Mouse (Mus musculus) MEL (cell line): Measurements from ENCODE around the gene Ccl1. TPM values are rescaled to one million over a fixed set of nuclear protein-coding genes. Genes with fewer than 3 reads are reported as not detected.

Source experiments
- DNase-seq: peaks from one replicate; pipeline ENCODE4 v3.0.0; 2011; ENCODE audit warnings: low read depth, low spot score
- H3K27ac ChIP-seq: 2 replicates; pipeline ENCODE4 v1.5.1; 2012; ENCODE audit warnings: low read depth, mild to moderate bottlenecking, control low read depth, low read length, moderate library complexity; ENCODE audit not compliant: control insufficient read depth
- H3K27me3 ChIP-seq, 2 experiments: fragments of 150-350 bp in 1 of 2; sonication (generic) in 1 of 2; 2 replicates each; pipeline ENCODE4 v1.6.1; 2012; ENCODE audit warnings: low read length in 2 of 2, mild to moderate bottlenecking in 2 of 2, improper control_type of control experiment in 1 of 2, moderate library complexity in 1 of 2; ENCODE audit not compliant: insufficient read depth in 2 of 2, control insufficient read depth in 1 of 2
- H3K36me3 ChIP-seq, 2 experiments: 2 replicates each; pipeline ENCODE4 v1.6.1; 2012 to 2014; ENCODE audit warnings: low read length in 2 of 2, improper control_type of control experiment in 1 of 2, inconsistent platforms in 1 of 2, mild to moderate bottlenecking in 1 of 2; ENCODE audit not compliant: insufficient read depth in 2 of 2, control insufficient read depth in 1 of 2
- H3K4me1 ChIP-seq, 2 experiments: fragments of 150-350 bp in 1 of 2; sonication (generic) in 1 of 2; 2 replicates each; pipeline ENCODE4 v1.6.1; 2012; ENCODE audit warnings: low read length in 2 of 2, improper control_type of control experiment in 1 of 2, mild to moderate bottlenecking in 1 of 2; ENCODE audit not compliant: insufficient read depth in 2 of 2, control insufficient read depth in 1 of 2
- H3K4me3 ChIP-seq, 2 experiments: fragments of 150-350 bp in 1 of 2; sonication (generic) in 1 of 2; 2 replicates each; pipeline ENCODE4 v1.5.1; 2012; ENCODE audit warnings: low read depth in 2 of 2, low read length in 2 of 2, mild to moderate bottlenecking in 2 of 2, moderate library complexity in 2 of 2, control low read depth in 1 of 2, improper control_type of control experiment in 1 of 2; ENCODE audit not compliant: control insufficient read depth in 1 of 2, insufficient read depth in 1 of 2
- H3K79me2 ChIP-seq: 2 replicates; pipeline ENCODE4 v1.6.1; 2012; ENCODE audit warnings: mild to moderate bottlenecking, low read length, moderate library complexity; ENCODE audit not compliant: control insufficient read depth, poor library complexity, insufficient read depth
- H3K9ac ChIP-seq: 2 replicates; pipeline ENCODE4 v1.6.1; 2012; ENCODE audit warnings: low read depth, mild to moderate bottlenecking, control low read depth, low read length, moderate library complexity; ENCODE audit not compliant: control insufficient read depth, poor library complexity, severe bottlenecking
- H3K9me3 ChIP-seq: fragments of 150-350 bp; sonication (generic); replicated peaks from 2 replicates; pipeline ENCODE4 v1.6.1; 2012; ENCODE audit warnings: mild to moderate bottlenecking, low read length, improper control_type of control experiment, moderate library complexity; ENCODE audit not compliant: insufficient read depth
- BHLHE40 ChIP-seq: IDR thresholded peaks from 2 replicates; pipeline ENCODE4 v1.6.1; 2012; ENCODE audit warnings: low read depth, mild to moderate bottlenecking, inconsistent platforms, low read length, improper control_type of control experiment, borderline replicate concordance
- CHD1 ChIP-seq: IDR thresholded peaks from 2 replicates; pipeline ENCODE4 v1.6.1; 2012; ENCODE audit warnings: low read depth, mild to moderate bottlenecking, inconsistent platforms, low read length, improper control_type of control experiment
- E2F4 ChIP-seq: IDR thresholded peaks from 2 replicates; pipeline ENCODE4 v1.6.1; 2011; ENCODE audit warnings: low read depth, low read length, improper control_type of control experiment, borderline replicate concordance
- ELF1 ChIP-seq: IDR thresholded peaks from 2 replicates; pipeline ENCODE4 v1.6.1; 2014; ENCODE audit warnings: low read depth, mild to moderate bottlenecking, inconsistent platforms, low read length, improper control_type of control experiment, moderate library complexity
- EP300 ChIP-seq, 2 experiments: IDR thresholded peaks; 2 replicates each; pipeline ENCODE4 v1.6.1; 2011; ENCODE audit warnings: improper control_type of control experiment in 2 of 2, low read length in 2 of 2, low read depth in 1 of 2, mild to moderate bottlenecking in 1 of 2
- ETS1 ChIP-seq: IDR thresholded peaks from 2 replicates; pipeline ENCODE4 v1.6.1; 2012; ENCODE audit warnings: low read depth, mild to moderate bottlenecking, inconsistent platforms, low read length, improper control_type of control experiment, moderate library complexity
- GABPA ChIP-seq: IDR thresholded peaks from 2 replicates; pipeline ENCODE4 v1.6.1; 2012; ENCODE audit warnings: low read depth, mild to moderate bottlenecking, inconsistent platforms, low read length, improper control_type of control experiment, moderate library complexity
- KAT2A ChIP-seq: conservative IDR thresholded peaks from 2 replicates; pipeline ENCODE4 v1.6.1; 2012; ENCODE audit warnings: low read depth, low read length, improper control_type of control experiment, inconsistent platforms
- MYB ChIP-seq: IDR thresholded peaks from 2 replicates; pipeline ENCODE4 v1.6.1; 2011; ENCODE audit warnings: mild to moderate bottlenecking, low read depth, low read length, improper control_type of control experiment
- NELFE ChIP-seq: IDR thresholded peaks from 2 replicates; pipeline ENCODE4 v1.6.1; 2011; ENCODE audit warnings: low read depth, low read length, improper control_type of control experiment
- POLR2AphosphoS2 ChIP-seq: IDR thresholded peaks from 2 replicates; pipeline ENCODE4 v1.6.1; 2011; ENCODE audit warnings: low read length, improper control_type of control experiment
- SIN3A ChIP-seq: IDR thresholded peaks from 2 replicates; pipeline ENCODE4 v1.6.1; 2012; ENCODE audit warnings: low read length, improper control_type of control experiment, inconsistent platforms
- TBP ChIP-seq: IDR thresholded peaks from 2 replicates; pipeline ENCODE4 v1.8.0; 2011; ENCODE audit warnings: low read depth, low read length, improper control_type of control experiment
- TCF12 ChIP-seq: IDR thresholded peaks from 2 replicates; pipeline ENCODE4 v1.6.1; 2014; ENCODE audit warnings: low read depth, mild to moderate bottlenecking, inconsistent platforms, low read length, improper control_type of control experiment, moderate library complexity
- ZKSCAN1 ChIP-seq: IDR thresholded peaks from 2 replicates; pipeline ENCODE4 v1.6.1; 2012; ENCODE audit warnings: low read depth, mild to moderate bottlenecking, inconsistent platforms, low read length, improper control_type of control experiment, moderate library complexity
- ZMIZ1 ChIP-seq: IDR thresholded peaks from 2 replicates; pipeline ENCODE4 v1.6.1; 2012; ENCODE audit warnings: low read depth, mild to moderate bottlenecking, inconsistent platforms, low read length, improper control_type of control experiment, moderate library complexity
- polyA plus RNA-seq, 2 experiments: library from polyadenylated mRNA; stranded (reverse) in 1 of 2; unstranded in 1 of 2; fragments of >175 nt in 1 of 2; fragments of >200 nt in 1 of 2; gene quantifications; 2 replicates each; pipeline versions ENCODE4 v1.2.1 to v1.2.4; 2012; ENCODE audit warnings: low replicate concordance in 2 of 2, low read depth in 1 of 2; ENCODE audit not compliant: insufficient read length in 2 of 2, insufficient read depth in 1 of 2, missing spikeins in 1 of 2
- total RNA-seq: library from RNA; depleted of rRNA; stranded (reverse); fragments of 300-350 nt; gene quantifications from 2 replicates; pipeline ENCODE4 v1.2.3, GENCODE M21; 2012

Ccl1 gene
- total and polyA plus RNA-seq, 3 experiments: not detected

- Histone ChIP-seq H3K9ac (no peak overlapping the region), H3K79me2 (no peaks in the 10 kb centered on the region), H3K4me3 (no peak overlapping the region), H3K27me3 (no peaks in the 10 kb centered on the region), H3K27ac (no peak overlapping the region)
- DNase-seq: no peak
- TF ChIP-seq POLR2AphosphoS2 (no peak), ZKSCAN1 (no peak), KAT2A (no peak), EP300 (IDR thresholded peaks at IDR 0.05; ENCODE audit: low read depth in 1 of 2, low read length in 2 of 2) (no peak), E2F4 (no peak), ELF1 (no peak), CHD1 (no peak), GABPA (no peak), TBP (no peak)
- TF ChIP-seq, all 39 proteins: peak for 0
- H3K36me3 ChIP-seq: no peaks in the 10 kb centered on the region
- H3K9me3 ChIP-seq: no peaks in the 10 kb centered on the region
- H3K4me1 ChIP-seq: no peaks in the 10 kb centered on the region
Observed at GRCm38 (mm10) chr11:82249945-82250344, 55.5 kb downstream of the Ccl1 start.

- H3K9ac ChIP-seq: no peak overlapping the region
- no peaks in the 10 kb centered on the region for H3K27me3 ChIP-seq
- H3K79me2 ChIP-seq: no peaks in the 10 kb centered on the region
- no peaks in the 10 kb centered on the region for H3K36me3 ChIP-seq
- no peaks in the 10 kb centered on the region for H3K9me3 ChIP-seq
- no peak for DNase-seq
- H3K4me1 ChIP-seq: no peaks in the 10 kb centered on the region
- H3K4me3 ChIP-seq: no peak overlapping the region
- H3K27ac ChIP-seq: no peak overlapping the region
- TF ChIP-seq ZMIZ1 (no peak), MYB (no peak), GABPA (no peak), BHLHE40 (no peak), TCF12 (no peak), NELFE (no peak), SIN3A (no peak), ETS1 (no peak), EP300 (IDR thresholded peaks at IDR 0.05; ENCODE audit: low read depth in 1 of 2, low read length in 2 of 2) (no peak), E2F4 (no peak)
Observed at GRCm38 (mm10) chr11:82237439-82237838, 68.1 kb downstream of the Ccl1 start.
